Mouse (Mus musculus): Measurements from ENCODE around the gene Ntf5.

GRCm38 (mm10) chr7:45460377-45460776 is 46.9 kb downstream of the Ntf5 start:
- TF ChIP-seq POLR2A (IDR thresholded peaks at IDR 0.05; ENCODE audit: extremely low read depth, insufficient read depth, low read length) = no peak
- TF ChIP-seq CTCF (IDR thresholded peaks at IDR 0.05; ENCODE audit: extremely low read depth, insufficient read depth, low read length) = no peak

Measured in cortical plate, adult 2 months (tissue).